In genomic region chr9:103657183-103657975, GRCm38 (mm10) we compare ENCODE assay signal across 7 mouse cellular contexts.
DNase-seq lines count a peak whose midpoint lies in the region; ATAC-seq and TF ChIP-seq lines count a peak whose summit lies in the region.

No protein-coding gene starts in this region.

- H3K9me3 ChIP-seq in forebrain, embryonic 15.5 days: no peaks in the 10 kb centered on the region
- H3K9me3 ChIP-seq in kidney, postnatal 0 days (replicated peaks; ENCODE audit: low read length): no peaks in the 10 kb centered on the region

- peak overlapping the region; percentile 73 for H3K27ac ChIP-seq in forebrain, embryonic 15.5 days (replicated peaks)
- H3K27ac ChIP-seq in kidney, postnatal 0 days: no peak overlapping the region; the same call in 1 of the 2 replicates
- H3K27ac ChIP-seq in olfactory bulb, adult 2 months (ENCODE audit: insufficient read depth, low read depth, low read length): peak overlapping the region; percentile 19; the same call in 1 of the 2 replicates

- H3K4me2 ChIP-seq in forebrain, embryonic 15.5 days (replicated peaks): no peak overlapping the region
- no peak overlapping the region for H3K4me2 ChIP-seq in kidney, postnatal 0 days (ENCODE audit: low read length)

- H3K36me3 ChIP-seq in forebrain, embryonic 15.5 days: no peaks in the 10 kb centered on the region
- H3K36me3 ChIP-seq in kidney, postnatal 0 days (ENCODE audit: insufficient read depth, low read length): no peaks in the 10 kb centered on the region

- DNase-seq in right cerebral cortex, postnatal 10 days (ENCODE audit: low spot score in 2 of 2): peak; percentile 62 to 71
- DNase-seq in right cerebral cortex, postnatal 14 days: no peak
- peak; percentile 62 for DNase-seq in kidney, postnatal 0 days (ENCODE audit: low spot score)
- no peak for DNase-seq in B cell, adult 2 months
- DNase-seq in cerebellum, adult 18-20 months: no peak

- H3K4me3 ChIP-seq in forebrain, embryonic 15.5 days: no peak overlapping the region
- H3K4me3 ChIP-seq in kidney, postnatal 0 days (replicated peaks; ENCODE audit: low read depth, low read length): no peak overlapping the region
- no peak overlapping the region for H3K4me3 ChIP-seq in olfactory bulb, adult 2 months (ENCODE audit: insufficient read depth, low read depth, low read length)

- no peak for TF ChIP-seq CTCF in kidney, postnatal 0 days (IDR thresholded peaks at IDR 0.05; ENCODE audit: low read depth)
- TF ChIP-seq CTCF in olfactory bulb, adult 2 months (IDR thresholded peaks at IDR 0.05; ENCODE audit: insufficient read depth, low read depth, low read length): no peak

- 18% methylated on average over 13 of the region's 13 CpGs for WGBS in forebrain, embryonic 15.5 days
- WGBS in kidney, postnatal 0 days: 24% methylated on average over 13 of the region's 13 CpGs
- WGBS in olfactory bulb, adult 2 months: 32% methylated on average over 13 of the region's 13 CpGs

- no peaks in the 10 kb centered on the region for H3K27me3 ChIP-seq in forebrain, embryonic 15.5 days
- no peaks in the 10 kb centered on the region for H3K27me3 ChIP-seq in kidney, postnatal 0 days (ENCODE audit: insufficient read depth, low read length)

- H3K4me1 ChIP-seq in forebrain, embryonic 15.5 days: peaks cover 53% of the 10 kb centered on the region
- no peaks in the 10 kb centered on the region; the same call in 1 of the 2 replicates for H3K4me1 ChIP-seq in kidney, postnatal 0 days (replicated peaks; ENCODE audit: insufficient read depth, low read length)
- peaks cover 17% of the 10 kb centered on the region for H3K4me1 ChIP-seq in olfactory bulb, adult 2 months (ENCODE audit: control insufficient read depth, insufficient read depth, low read length)

- no peak for TF ChIP-seq POLR2A in olfactory bulb, adult 2 months (IDR thresholded peaks at IDR 0.05; ENCODE audit: insufficient read depth, low read depth, low read length)

- peak; percentile 66 for ATAC-seq in forebrain, embryonic 15.5 days (replicated peaks)
- ATAC-seq in kidney, postnatal 0 days (replicated peaks; ENCODE audit: low FRiP score, low read depth): 0 out of 2 replicates have a peak, but pooled peaks have one; percentile 33

- no peak overlapping the region for H3K9ac ChIP-seq in forebrain, embryonic 15.5 days (replicated peaks)
- no peak overlapping the region for H3K9ac ChIP-seq in kidney, postnatal 0 days (ENCODE audit: low read depth, low read length)

Comparison
In these comparisons a context has a peak if more than half of its experiments do, and no peak if none do; other contexts are left out.
1. DNase-seq: peak in right cerebral cortex, postnatal 10 days (2 of 2) and kidney, postnatal 0 days (single experiment); none in right cerebral cortex, postnatal 14 days (single experiment), B cell, adult 2 months (0 of 2) and cerebellum, adult 18-20 months (0 of 2).